Mouse (Mus musculus): ENCODE data around the gene Lrrn3. TPM values are rescaled to one million over a fixed set of nuclear protein-coding genes. Genes with fewer than 3 reads are reported as not detected.

Gene Lrrn3
- polyA plus RNA-seq, 1 experiment from 2014 or later, result 4.6 TPM

DNA sequence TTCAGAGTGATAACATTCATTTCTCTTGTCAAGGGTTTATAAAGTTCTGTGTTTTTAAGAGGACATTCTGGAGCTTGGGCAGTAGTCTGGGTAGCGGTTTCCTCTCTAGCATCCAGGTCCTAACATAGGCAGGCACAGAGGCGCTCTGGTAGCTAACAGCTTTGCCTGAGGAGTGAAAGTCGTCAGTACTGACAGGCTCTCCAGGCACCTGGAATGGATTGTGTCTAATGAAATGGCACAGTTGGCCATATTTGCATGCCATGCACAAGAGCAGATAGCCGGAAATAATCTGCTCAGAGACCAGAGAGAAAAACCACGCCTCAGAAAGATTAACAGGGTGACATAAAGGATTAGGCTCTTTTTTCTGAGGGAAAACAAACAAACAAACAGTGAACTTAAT, 58.8 kb downstream of the Lrrn3 start:
- 35% methylated on average over 5 of the region's 5 CpGs for WGBS
- no peaks in the 10 kb centered on the region for H3K4me1 ChIP-seq (ENCODE audit: control insufficient read depth in 2 of 2, insufficient read depth in 2 of 2, low read length in 2 of 2)
- ATAC-seq (ENCODE audit: insufficient number of reproducible peaks, insufficient read depth, low FRiP score, low read depth), result no peak
- no peaks in the 10 kb centered on the region for H3K9me3 ChIP-seq (ENCODE audit: control insufficient read depth, low read length)
- no peak overlapping the region for H3K4me2 ChIP-seq (ENCODE audit: low read length)
- H3K27me3 ChIP-seq (ENCODE audit: control insufficient read depth, insufficient read depth, low read length), result no peaks in the 10 kb centered on the region
- no peak overlapping the region for H3K4me3 ChIP-seq (ENCODE audit: control insufficient read depth in 1 of 2, insufficient read depth in 1 of 2, low read depth in 1 of 2, low read length in 2 of 2)
- no peak overlapping the region for H3K27ac ChIP-seq (replicated peaks in 1 of 2; ENCODE audit: control insufficient read depth in 1 of 2, insufficient read depth in 1 of 2, low read depth in 2 of 2, low read length in 2 of 2)
- no peaks in the 10 kb centered on the region for H3K36me3 ChIP-seq (ENCODE audit: control insufficient read depth, insufficient read depth, low read length)
- H3K9ac ChIP-seq (ENCODE audit: low read length), result no peak overlapping the region

DNA sequence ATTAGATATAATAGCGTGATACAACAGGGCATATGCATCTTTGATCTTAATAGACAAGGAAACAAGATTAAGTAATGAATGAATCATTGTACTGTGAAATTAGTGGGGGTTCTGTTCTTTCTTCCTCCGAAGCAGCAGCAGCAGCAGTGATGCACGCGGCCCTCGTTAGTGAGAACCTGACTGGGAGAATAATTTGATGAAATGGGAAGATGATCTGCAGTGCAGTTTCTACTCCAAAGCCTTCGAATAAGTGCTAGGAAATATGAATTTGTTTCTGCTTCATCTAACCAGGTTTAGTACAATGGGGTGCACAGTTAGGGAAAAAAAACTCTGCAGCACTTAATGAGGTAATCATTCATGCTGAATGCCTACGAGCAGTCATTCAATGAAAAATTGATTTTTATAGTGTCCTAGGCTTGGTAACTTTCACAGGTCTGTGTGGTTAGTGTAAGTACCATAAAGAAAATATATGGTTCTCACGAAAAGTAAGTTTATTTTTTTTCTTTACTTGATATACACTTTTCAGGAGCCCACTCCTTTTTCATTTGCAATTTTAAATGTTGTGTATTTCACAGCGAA, 61.0 kb downstream of the Lrrn3 start:
- Histone ChIP-seq H3K4me1 (ENCODE audit: control insufficient read depth in 2 of 2, insufficient read depth in 2 of 2, low read length in 2 of 2) (no peaks in the 10 kb centered on the region), H3K4me2 (ENCODE audit: low read length) (no peak overlapping the region), H3K27me3 (ENCODE audit: control insufficient read depth, insufficient read depth, low read length) (no peaks in the 10 kb centered on the region), H3K9me3 (ENCODE audit: control insufficient read depth, low read length) (no peaks in the 10 kb centered on the region), H3K27ac (replicated peaks in 1 of 2; ENCODE audit: control insufficient read depth in 1 of 2, insufficient read depth in 1 of 2, low read depth in 2 of 2, low read length in 2 of 2) (no peak overlapping the region), H3K9ac (ENCODE audit: low read length) (no peak overlapping the region), H3K36me3 (ENCODE audit: control insufficient read depth, insufficient read depth, low read length) (no peaks in the 10 kb centered on the region), H3K4me3 (ENCODE audit: control insufficient read depth in 1 of 2, insufficient read depth in 1 of 2, low read depth in 1 of 2, low read length in 2 of 2) (no peak overlapping the region)
- no peak for ATAC-seq (ENCODE audit: insufficient number of reproducible peaks, insufficient read depth, low FRiP score, low read depth)
- WGBS, result 80% methylated on average over 9 of the region's 9 CpGs

DNA sequence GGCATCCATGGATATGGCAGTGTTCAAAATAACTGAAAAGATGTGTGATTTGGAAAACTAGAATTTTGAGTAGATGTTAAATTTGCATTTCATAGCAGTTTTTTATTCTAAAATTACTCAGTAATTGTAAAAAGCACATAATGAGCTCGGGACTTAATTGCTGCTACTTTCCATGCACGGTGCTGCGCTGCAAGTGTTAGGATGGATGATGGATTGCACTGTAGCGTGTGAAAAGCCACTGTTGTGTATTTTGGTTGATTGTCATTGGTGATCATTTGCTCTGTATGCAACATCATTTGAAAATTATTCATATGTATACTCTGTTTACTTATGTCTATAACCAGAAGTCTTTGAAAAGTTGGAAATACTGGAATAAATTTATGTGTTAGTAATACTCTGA, 68.3 kb downstream of the Lrrn3 start:
- no peaks in the 10 kb centered on the region for H3K36me3 ChIP-seq (ENCODE audit: control insufficient read depth, insufficient read depth, low read length)
- no peaks in the 10 kb centered on the region for H3K4me1 ChIP-seq (ENCODE audit: control insufficient read depth in 2 of 2, insufficient read depth in 2 of 2, low read length in 2 of 2)
- H3K9me3 ChIP-seq (ENCODE audit: control insufficient read depth, low read length), result no peaks in the 10 kb centered on the region
- no peak overlapping the region for H3K4me2 ChIP-seq (ENCODE audit: low read length)
- no peak overlapping the region for H3K9ac ChIP-seq (ENCODE audit: low read length)
- 89% methylated on average over 4 of the region's 4 CpGs for WGBS
- no peak overlapping the region for H3K4me3 ChIP-seq (ENCODE audit: control insufficient read depth in 1 of 2, insufficient read depth in 1 of 2, low read depth in 1 of 2, low read length in 2 of 2)
- no peak for ATAC-seq (ENCODE audit: insufficient number of reproducible peaks, insufficient read depth, low FRiP score, low read depth)
- no peak overlapping the region for H3K27ac ChIP-seq (replicated peaks in 1 of 2; ENCODE audit: control insufficient read depth in 1 of 2, insufficient read depth in 1 of 2, low read depth in 2 of 2, low read length in 2 of 2)
- H3K27me3 ChIP-seq (ENCODE audit: control insufficient read depth, insufficient read depth, low read length), result no peaks in the 10 kb centered on the region

DNA sequence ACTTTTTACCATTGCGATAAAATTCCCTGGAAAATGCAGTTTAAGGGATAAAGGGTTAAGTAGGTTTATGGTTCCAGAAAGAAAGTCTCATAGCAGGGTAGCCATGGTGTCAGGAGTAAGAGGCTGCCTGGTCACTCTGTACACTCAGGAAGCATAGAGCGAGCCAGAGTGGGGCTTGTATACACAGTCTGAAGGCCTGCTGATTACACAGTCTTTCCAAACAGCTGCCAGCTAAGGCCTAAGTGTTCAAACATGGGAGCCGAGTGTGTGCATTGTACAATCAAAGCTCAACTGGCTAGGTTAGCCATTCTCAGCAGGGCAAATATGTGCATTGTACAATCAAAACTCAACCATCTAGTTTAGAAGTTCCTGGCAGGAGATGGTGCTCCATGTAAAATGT, 69.1 kb downstream of the Lrrn3 start:
- 62% methylated on average over 3 of the region's 3 CpGs for WGBS
- H3K36me3 ChIP-seq (ENCODE audit: control insufficient read depth, insufficient read depth, low read length), result no peaks in the 10 kb centered on the region
- H3K4me3 ChIP-seq (ENCODE audit: control insufficient read depth in 1 of 2, insufficient read depth in 1 of 2, low read depth in 1 of 2, low read length in 2 of 2), result no peak overlapping the region
- ATAC-seq (ENCODE audit: insufficient number of reproducible peaks, insufficient read depth, low FRiP score, low read depth), result no peak
- no peaks in the 10 kb centered on the region for H3K27me3 ChIP-seq (ENCODE audit: control insufficient read depth, insufficient read depth, low read length)
- H3K4me2 ChIP-seq (ENCODE audit: low read length), result no peak overlapping the region
- H3K9ac ChIP-seq (ENCODE audit: low read length), result no peak overlapping the region
- H3K4me1 ChIP-seq (ENCODE audit: control insufficient read depth in 2 of 2, insufficient read depth in 2 of 2, low read length in 2 of 2), result no peaks in the 10 kb centered on the region
- no peaks in the 10 kb centered on the region for H3K9me3 ChIP-seq (ENCODE audit: control insufficient read depth, low read length)
- H3K27ac ChIP-seq (replicated peaks in 1 of 2; ENCODE audit: control insufficient read depth in 1 of 2, insufficient read depth in 1 of 2, low read depth in 2 of 2, low read length in 2 of 2), result no peak overlapping the region

DNA sequence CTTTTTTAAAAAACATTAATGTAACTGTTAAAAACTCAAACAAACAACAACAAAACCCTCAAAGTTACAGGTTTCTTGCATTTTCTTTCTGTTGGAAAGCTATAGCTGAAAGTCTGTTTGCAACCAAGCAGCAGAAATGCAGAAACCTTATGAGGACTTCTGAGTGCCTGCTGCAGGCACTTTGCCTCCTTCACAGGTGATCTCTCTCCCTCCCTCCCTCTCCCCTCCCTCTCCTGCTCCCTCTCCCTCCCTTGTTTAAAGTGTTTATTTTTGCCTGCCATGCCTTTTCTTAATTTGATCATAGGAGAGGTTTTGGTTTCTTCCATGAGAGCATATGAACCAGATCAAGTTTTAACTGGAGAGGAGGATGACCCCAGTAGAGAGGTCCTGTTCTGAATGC, 69.6 kb downstream of the Lrrn3 start:
- H3K27ac ChIP-seq (replicated peaks in 1 of 2; ENCODE audit: control insufficient read depth in 1 of 2, insufficient read depth in 1 of 2, low read depth in 2 of 2, low read length in 2 of 2), result no peak overlapping the region
- H3K27me3 ChIP-seq (ENCODE audit: control insufficient read depth, insufficient read depth, low read length), result no peaks in the 10 kb centered on the region
- ATAC-seq (ENCODE audit: insufficient number of reproducible peaks, insufficient read depth, low FRiP score, low read depth), result no peak
- no peak overlapping the region for H3K9ac ChIP-seq (ENCODE audit: low read length)
- H3K36me3 ChIP-seq (ENCODE audit: control insufficient read depth, insufficient read depth, low read length), result no peaks in the 10 kb centered on the region
- no peaks in the 10 kb centered on the region for H3K9me3 ChIP-seq (ENCODE audit: control insufficient read depth, low read length)
- H3K4me3 ChIP-seq (ENCODE audit: control insufficient read depth in 1 of 2, insufficient read depth in 1 of 2, low read depth in 1 of 2, low read length in 2 of 2), result no peak overlapping the region
- no peak overlapping the region for H3K4me2 ChIP-seq (ENCODE audit: low read length)
- H3K4me1 ChIP-seq (ENCODE audit: control insufficient read depth in 2 of 2, insufficient read depth in 2 of 2, low read length in 2 of 2), result no peaks in the 10 kb centered on the region

DNA sequence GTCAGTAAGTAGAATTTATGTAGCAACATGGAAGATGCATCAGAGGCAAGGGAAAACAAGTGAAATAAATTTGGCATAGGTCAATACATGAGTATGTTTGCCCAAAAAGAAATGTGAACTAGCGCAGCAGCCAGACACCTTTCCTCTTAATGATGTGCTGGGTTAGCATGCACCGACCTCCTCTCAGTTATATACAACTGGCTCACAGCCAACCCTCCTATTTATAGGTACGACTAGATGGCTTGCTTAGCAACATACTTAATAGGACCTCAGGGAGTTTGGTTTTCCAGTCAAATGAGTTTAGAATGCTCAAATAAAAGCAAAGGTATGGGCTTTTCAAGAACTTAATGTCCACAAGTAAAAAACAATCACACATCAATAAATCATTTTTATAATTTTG, 76.8 kb downstream of the Lrrn3 start:
- H3K27ac ChIP-seq (replicated peaks in 1 of 2; ENCODE audit: control insufficient read depth in 1 of 2, insufficient read depth in 1 of 2, low read depth in 2 of 2, low read length in 2 of 2), result no peak overlapping the region
- H3K36me3 ChIP-seq (ENCODE audit: control insufficient read depth, insufficient read depth, low read length), result no peaks in the 10 kb centered on the region
- H3K27me3 ChIP-seq (ENCODE audit: control insufficient read depth, insufficient read depth, low read length), result no peaks in the 10 kb centered on the region
- ATAC-seq (ENCODE audit: insufficient number of reproducible peaks, insufficient read depth, low FRiP score, low read depth), result no peak
- H3K9me3 ChIP-seq (ENCODE audit: control insufficient read depth, low read length), result no peaks in the 10 kb centered on the region
- no peak overlapping the region for H3K9ac ChIP-seq (ENCODE audit: low read length)
- no peak overlapping the region for H3K4me3 ChIP-seq (ENCODE audit: control insufficient read depth in 1 of 2, insufficient read depth in 1 of 2, low read depth in 1 of 2, low read length in 2 of 2)
- no peak overlapping the region for H3K4me2 ChIP-seq (ENCODE audit: low read length)
- 0 out of 4 replicates have a peak, but pooled peaks cover 0 to 5% of the 10 kb centered on the region in 2 experiments for H3K4me1 ChIP-seq (ENCODE audit: control insufficient read depth in 2 of 2, insufficient read depth in 2 of 2, low read length in 2 of 2)
- 19% methylated on average over 3 of the region's 3 CpGs for WGBS

DNA sequence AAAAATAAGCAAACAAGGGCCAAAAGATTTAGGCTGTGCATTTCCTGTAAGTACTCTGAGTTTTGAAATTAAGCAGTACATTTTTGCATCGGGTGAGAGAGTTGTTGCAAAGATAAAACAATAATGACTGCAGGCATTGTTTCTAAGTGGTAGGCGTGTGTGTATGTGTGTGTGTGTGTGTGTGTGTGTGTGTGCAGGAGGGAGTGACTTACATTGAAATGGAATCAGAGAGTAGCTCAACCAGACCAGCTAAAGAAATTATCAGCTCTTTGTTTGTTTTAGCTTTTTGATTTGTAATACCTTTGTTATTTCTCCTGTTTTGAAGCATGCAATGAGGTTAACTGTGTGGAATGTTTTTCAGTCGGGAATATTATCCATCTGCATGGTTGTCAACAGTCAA, 84.3 kb downstream of the Lrrn3 start:
- H3K27me3 ChIP-seq (ENCODE audit: control insufficient read depth, insufficient read depth, low read length), result no peaks in the 10 kb centered on the region
- H3K4me2 ChIP-seq (ENCODE audit: low read length), result no peak overlapping the region
- H3K4me3 ChIP-seq (ENCODE audit: control insufficient read depth in 1 of 2, insufficient read depth in 1 of 2, low read depth in 1 of 2, low read length in 2 of 2), result no peak overlapping the region
- H3K27ac ChIP-seq (replicated peaks in 1 of 2; ENCODE audit: control insufficient read depth in 1 of 2, insufficient read depth in 1 of 2, low read depth in 2 of 2, low read length in 2 of 2), result no peak overlapping the region
- ATAC-seq (ENCODE audit: insufficient number of reproducible peaks, insufficient read depth, low FRiP score, low read depth), result no peak
- H3K36me3 ChIP-seq (ENCODE audit: control insufficient read depth, insufficient read depth, low read length), result no peaks in the 10 kb centered on the region
- H3K9me3 ChIP-seq (ENCODE audit: control insufficient read depth, low read length), result no peaks in the 10 kb centered on the region
- 32% methylated on average over 3 of the region's 3 CpGs for WGBS
- H3K9ac ChIP-seq (ENCODE audit: low read length), result no peak overlapping the region
- no peaks in the 10 kb centered on the region for H3K4me1 ChIP-seq (ENCODE audit: control insufficient read depth in 2 of 2, insufficient read depth in 2 of 2, low read length in 2 of 2)

Data from heart, embryonic 14.5 days (tissue).